Mouse (Mus musculus) retina, adult 2 months (tissue): ENCODE results near the gene Ccdc85b.

Experiments used
- DNase-seq: peaks from one replicate; pipeline ENCODE4 v3.0.0-alpha.2; 2012; ENCODE audit warnings: low read depth, low spot score

Gene Ccdc85b

GRCm38 (mm10) chr19:5424782-5425741 lies 32.6 kb downstream of the Ccdc85b start, which contains the start of the genes Drap1 and AI837181:
Gene Drap1 (minus strand): TSS chr19:5424979.
Gene AI837181 (plus strand): TSS chr19:5425144.
- DNase-seq = peak; percentile 92

- DNase-seq = no peak
Measured at GRCm38 (mm10) chr19:5424092-5424781, 33.5 kb downstream of the Ccdc85b start.

- DNase-seq = no peak
Measured at GRCm38 (mm10) chr19:5423561-5423960, 34.1 kb downstream of the Ccdc85b start.

GRCm38 (mm10) chr19:5422895-5423443 lies 34.7 kb downstream of the Ccdc85b start:
- DNase-seq = no peak

- no peak for DNase-seq
Measured at GRCm38 (mm10) chr19:5422267-5422666, 35.4 kb downstream of the Ccdc85b start.

GRCm38 (mm10) chr19:5421784-5422183 lies 35.9 kb downstream of the Ccdc85b start:
- no peak for DNase-seq

GRCm38 (mm10) chr19:5420579-5420978 lies 37.1 kb downstream of the Ccdc85b start:
- DNase-seq = no peak

GRCm38 (mm10) chr19:5419630-5420029 lies 38.1 kb downstream of the Ccdc85b start:
- DNase-seq = no peak

- DNase-seq = no peak
Measured at GRCm38 (mm10) chr19:5418750-5419466, 38.8 kb downstream of the Ccdc85b start.

- no peak for DNase-seq
Measured at GRCm38 (mm10) chr19:5414534-5414957, 43.1 kb downstream of the Ccdc85b start.

- no peak for DNase-seq
Measured at GRCm38 (mm10) chr19:5413840-5414239, 43.9 kb downstream of the Ccdc85b start.

- DNase-seq = no peak
Measured at GRCm38 (mm10) chr19:5411961-5412360, 45.7 kb downstream of the Ccdc85b start.

GRCm38 (mm10) chr19:5410641-5411040 lies 47.1 kb downstream of the Ccdc85b start:
- no peak for DNase-seq

- DNase-seq = no peak
Measured at GRCm38 (mm10) chr19:5409068-5409467, 48.6 kb downstream of the Ccdc85b start.

GRCm38 (mm10) chr19:5408057-5409001 lies 49.4 kb downstream of the Ccdc85b start:
- no peak for DNase-seq

- peak; percentile 71 for DNase-seq
Measured at GRCm38 (mm10) chr19:5407133-5407532, 50.6 kb downstream of the Ccdc85b start.

- DNase-seq = peak; percentile 42
Measured at GRCm38 (mm10) chr19:5406531-5407126, 51.1 kb downstream of the Ccdc85b start.

- DNase-seq = no peak
Measured at GRCm38 (mm10) chr19:5405924-5406323, 51.8 kb downstream of the Ccdc85b start.
